Mouse (Mus musculus): ENCODE results near the gene Nodal. TPM values are rescaled to one million over a fixed set of nuclear protein-coding genes. Genes with fewer than 3 reads are reported as not detected.
A peak's percentile ranks its signal among the peaks of the same experiment; 100 is the strongest.

Gene Nodal
- polyA plus RNA-seq, 1 experiment from 2014 or later = 0.12 TPM

DNA sequence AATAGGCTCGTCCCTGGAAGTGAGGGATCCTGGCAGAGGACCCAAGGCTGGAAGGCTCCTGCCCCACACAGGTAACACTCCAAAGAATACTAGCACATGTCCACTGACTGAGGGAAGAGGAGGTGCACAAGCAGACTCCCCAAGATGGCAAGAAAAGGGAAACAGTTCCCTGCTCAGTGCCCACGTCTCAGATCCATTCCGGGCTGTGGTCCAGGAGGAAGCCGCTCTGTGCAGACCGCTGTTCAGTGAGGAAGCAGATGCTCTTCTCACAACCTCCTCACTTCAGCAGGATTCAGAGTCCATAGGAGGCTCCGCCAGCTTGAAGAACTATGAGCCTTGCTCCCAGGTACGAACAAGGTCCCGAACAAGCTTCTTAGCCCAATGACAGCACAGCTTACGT is 13.6 kb downstream of the Nodal start:
- Histone ChIP-seq H3K4me3 (ENCODE audit: low read depth, low read length) (no peak overlapping the region), H3K9ac (replicated peaks; ENCODE audit: low read depth, low read length) (no peak overlapping the region), H3K36me3 (ENCODE audit: control insufficient read depth, insufficient read depth, low read length) (peaks cover 33% of the 10 kb centered on the region), H3K4me2 (ENCODE audit: low read depth, low read length) (no peak overlapping the region), H3K9me3 (ENCODE audit: control insufficient read depth, low read length) (no peaks in the 10 kb centered on the region), H3K4me1 (ENCODE audit: control insufficient read depth, insufficient read depth, low read length) (no peaks in the 10 kb centered on the region), H3K27ac (ENCODE audit: low read depth, low read length) (no peak overlapping the region), H3K27me3 (ENCODE audit: control insufficient read depth, insufficient read depth, low read length) (no peaks in the 10 kb centered on the region)
- ATAC-seq (ENCODE audit: low read depth) = no peak
- 92% methylated on average over 9 of the region's 9 CpGs for WGBS

DNA sequence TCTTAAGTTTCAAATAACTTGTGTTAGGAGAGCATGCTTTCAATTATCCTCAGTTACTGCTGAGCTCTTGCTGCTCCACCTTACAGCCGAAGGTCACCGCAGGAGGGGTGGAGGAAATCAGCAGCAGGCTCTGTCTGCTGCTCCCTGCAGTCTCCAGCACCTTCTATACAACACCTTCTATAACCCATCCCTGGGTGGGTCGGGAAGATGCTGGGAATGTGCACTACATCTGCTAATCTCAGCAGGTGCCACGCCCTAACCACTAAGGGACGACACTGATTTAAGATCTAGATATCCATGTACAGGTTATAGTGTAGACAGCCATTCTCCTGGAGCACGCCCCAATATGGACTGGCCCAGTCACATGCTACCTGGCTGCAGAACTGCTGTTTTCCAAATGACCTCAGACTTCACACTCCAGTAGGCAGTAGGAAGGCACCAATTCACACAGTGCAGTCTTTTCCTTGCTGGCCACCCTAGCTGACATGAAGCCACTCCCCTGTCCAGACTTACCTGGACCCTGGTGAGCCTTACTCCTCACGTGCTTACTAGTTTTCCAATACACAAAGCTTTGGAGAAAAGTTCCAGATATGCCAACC is 22.5 kb downstream of the Nodal start:
- H3K4me2 ChIP-seq (ENCODE audit: low read depth, low read length) = no peak overlapping the region
- no peak overlapping the region for H3K27ac ChIP-seq (ENCODE audit: low read depth, low read length)
- 96% methylated on average over 7 of the region's 7 CpGs for WGBS
- H3K9ac ChIP-seq (replicated peaks; ENCODE audit: low read depth, low read length) = no peak overlapping the region
- peaks cover 18% of the 10 kb centered on the region for H3K4me1 ChIP-seq (ENCODE audit: control insufficient read depth, insufficient read depth, low read length)
- no peak for ATAC-seq (ENCODE audit: low read depth)
- H3K36me3 ChIP-seq (ENCODE audit: control insufficient read depth, insufficient read depth, low read length) = no peaks in the 10 kb centered on the region
- H3K27me3 ChIP-seq (ENCODE audit: control insufficient read depth, insufficient read depth, low read length) = no peaks in the 10 kb centered on the region
- H3K9me3 ChIP-seq (ENCODE audit: control insufficient read depth, low read length) = no peaks in the 10 kb centered on the region
- H3K4me3 ChIP-seq (ENCODE audit: low read depth, low read length) = no peak overlapping the region

DNA sequence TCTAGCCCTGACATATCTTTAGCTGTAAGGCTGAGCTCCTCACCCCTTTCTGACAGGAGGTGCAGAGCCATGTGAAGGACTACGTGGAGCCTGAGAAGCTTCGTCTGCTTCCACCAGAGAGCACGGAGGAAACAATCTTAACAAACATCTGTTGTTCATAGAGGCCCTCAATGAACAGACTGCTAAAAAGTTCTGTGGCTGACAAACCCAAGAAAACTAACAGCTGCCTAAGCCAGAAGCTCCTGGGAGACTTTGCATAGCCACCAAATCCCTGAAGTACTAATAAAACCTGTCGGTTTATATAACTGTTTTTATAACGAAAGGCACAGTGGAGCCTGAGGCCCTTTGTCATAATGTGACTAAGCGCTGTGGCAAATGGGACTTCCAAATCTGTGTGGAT is 25.7 kb downstream of the Nodal start:
- H3K27me3 ChIP-seq (ENCODE audit: control insufficient read depth, insufficient read depth, low read length) = no peaks in the 10 kb centered on the region
- no peak overlapping the region for H3K4me3 ChIP-seq (ENCODE audit: low read depth, low read length)
- H3K4me1 ChIP-seq (ENCODE audit: control insufficient read depth, insufficient read depth, low read length) = peaks cover 29% of the 10 kb centered on the region
- WGBS = 51% methylated on average over 6 of the region's 6 CpGs
- H3K9ac ChIP-seq (replicated peaks; ENCODE audit: low read depth, low read length) = 0 out of 2 replicates have a peak overlapping the region, but pooled peaks have one; percentile 3
- H3K4me2 ChIP-seq (ENCODE audit: low read depth, low read length) = no peak overlapping the region
- H3K36me3 ChIP-seq (ENCODE audit: control insufficient read depth, insufficient read depth, low read length) = no peaks in the 10 kb centered on the region
- ATAC-seq (ENCODE audit: low read depth) = no peak
- peak overlapping the region; percentile 22; the same call in 1 of the 2 replicates for H3K27ac ChIP-seq (ENCODE audit: low read depth, low read length)
- H3K9me3 ChIP-seq (ENCODE audit: control insufficient read depth, low read length) = no peaks in the 10 kb centered on the region

DNA sequence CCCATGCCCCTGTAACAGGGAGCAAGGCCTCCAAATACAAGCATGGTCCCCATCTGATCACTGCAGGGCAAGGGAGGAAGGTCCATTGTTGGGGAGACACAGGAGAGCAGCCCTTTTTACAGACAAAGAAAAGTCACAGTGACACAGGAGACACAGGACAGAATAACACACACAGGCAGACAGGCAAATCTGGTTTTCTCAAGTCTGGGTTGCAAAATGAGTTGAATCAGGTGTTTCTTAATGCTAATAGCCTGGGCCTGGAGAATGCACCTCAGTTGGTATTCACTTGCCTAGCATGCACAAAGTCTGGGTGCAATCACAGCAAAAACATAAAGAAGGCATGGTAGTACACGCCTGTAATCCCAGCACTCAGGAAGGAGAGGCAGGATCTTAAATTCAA is 26.1 kb downstream of the Nodal start:
- 66% methylated on average over 1 of the region's 1 CpGs for WGBS
- H3K36me3 ChIP-seq (ENCODE audit: control insufficient read depth, insufficient read depth, low read length) = no peaks in the 10 kb centered on the region
- no peak overlapping the region for H3K4me2 ChIP-seq (ENCODE audit: low read depth, low read length)
- 0 out of 2 replicates have a peak overlapping the region, but pooled peaks have one; percentile 3 for H3K9ac ChIP-seq (replicated peaks; ENCODE audit: low read depth, low read length)
- H3K9me3 ChIP-seq (ENCODE audit: control insufficient read depth, low read length) = no peaks in the 10 kb centered on the region
- H3K27ac ChIP-seq (ENCODE audit: low read depth, low read length) = peak overlapping the region; percentile 22; the same call in 1 of the 2 replicates
- ATAC-seq (ENCODE audit: low read depth) = no peak
- no peak overlapping the region for H3K4me3 ChIP-seq (ENCODE audit: low read depth, low read length)
- no peaks in the 10 kb centered on the region for H3K27me3 ChIP-seq (ENCODE audit: control insufficient read depth, insufficient read depth, low read length)
- peaks cover 30% of the 10 kb centered on the region for H3K4me1 ChIP-seq (ENCODE audit: control insufficient read depth, insufficient read depth, low read length)

DNA sequence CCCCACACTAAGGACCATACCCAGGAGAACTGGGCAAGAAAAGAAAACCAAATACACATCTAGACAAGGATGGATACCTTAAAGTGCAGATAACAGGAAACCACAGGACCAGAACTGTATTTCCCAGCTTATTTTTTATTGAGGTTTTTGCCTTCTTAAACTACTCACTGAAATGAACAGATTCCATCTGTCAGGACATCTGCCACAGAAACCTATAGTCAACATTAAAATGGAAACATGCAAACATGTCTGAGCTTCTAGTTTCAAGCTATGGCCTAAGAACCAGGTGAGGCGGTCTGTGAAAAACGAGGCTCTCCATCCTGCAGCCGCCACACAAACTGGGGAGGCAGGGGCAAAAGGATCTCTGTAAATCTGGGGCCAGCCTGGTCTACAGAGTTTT is 27.2 kb downstream of the Nodal start:
- no peak overlapping the region for H3K9ac ChIP-seq (replicated peaks; ENCODE audit: low read depth, low read length)
- no peaks in the 10 kb centered on the region for H3K36me3 ChIP-seq (ENCODE audit: control insufficient read depth, insufficient read depth, low read length)
- H3K9me3 ChIP-seq (ENCODE audit: control insufficient read depth, low read length) = no peaks in the 10 kb centered on the region
- 78% methylated on average over 3 of the region's 3 CpGs for whole genome bisulfite sequencing
- ATAC-seq (ENCODE audit: low read depth) = no peak
- peaks cover 34% of the 10 kb centered on the region for H3K4me1 ChIP-seq (ENCODE audit: control insufficient read depth, insufficient read depth, low read length)
- H3K4me3 ChIP-seq (ENCODE audit: low read depth, low read length) = no peak overlapping the region
- no peak overlapping the region for H3K4me2 ChIP-seq (ENCODE audit: low read depth, low read length)
- no peak overlapping the region for H3K27ac ChIP-seq (ENCODE audit: low read depth, low read length)
- no peaks in the 10 kb centered on the region for H3K27me3 ChIP-seq (ENCODE audit: control insufficient read depth, insufficient read depth, low read length)

DNA sequence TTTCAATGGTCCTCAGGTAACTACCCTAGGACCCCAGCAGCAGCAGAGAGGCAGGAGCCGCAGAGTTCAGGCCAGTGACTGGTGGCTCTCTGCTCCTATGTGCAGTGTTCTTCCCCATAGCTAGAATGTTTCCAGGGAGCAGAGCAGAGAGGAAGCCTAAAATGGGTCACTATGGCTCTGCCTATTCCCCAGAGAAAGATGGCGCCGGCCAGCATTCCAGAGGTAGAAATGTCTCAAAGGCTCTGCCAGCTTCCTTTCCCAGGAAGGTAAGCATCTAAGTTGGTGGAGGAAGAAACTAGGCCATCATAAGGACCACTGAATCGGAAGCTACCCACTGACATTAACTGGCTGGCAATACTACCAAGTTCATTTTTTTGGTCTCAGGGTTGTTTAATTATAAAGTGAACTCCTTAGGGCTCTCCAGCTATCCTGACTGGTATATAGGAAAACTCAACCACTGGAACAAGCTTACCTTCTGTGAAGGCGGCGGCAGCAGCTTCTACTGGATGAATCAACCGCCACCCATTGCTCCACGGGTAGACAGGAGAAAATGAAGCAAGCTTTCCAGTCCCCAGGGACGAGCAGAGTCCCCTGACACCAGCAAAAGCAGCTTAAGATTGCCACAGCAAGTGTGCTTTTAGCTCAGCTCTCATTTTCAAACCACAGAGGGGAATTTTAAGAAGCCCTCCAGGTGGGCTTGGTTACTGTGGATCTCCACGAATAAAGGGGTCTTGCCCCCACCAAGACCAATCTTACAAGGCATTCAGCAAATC is 30.0 kb downstream of the Nodal start:
- Histone ChIP-seq H3K9ac (replicated peaks; ENCODE audit: low read depth, low read length) (no peak overlapping the region), H3K9me3 (ENCODE audit: control insufficient read depth, low read length) (no peaks in the 10 kb centered on the region), H3K36me3 (ENCODE audit: control insufficient read depth, insufficient read depth, low read length) (no peaks in the 10 kb centered on the region), H3K27me3 (ENCODE audit: control insufficient read depth, insufficient read depth, low read length) (no peaks in the 10 kb centered on the region), H3K4me2 (ENCODE audit: low read depth, low read length) (no peak overlapping the region), H3K27ac (ENCODE audit: low read depth, low read length) (no peak overlapping the region), H3K4me1 (ENCODE audit: control insufficient read depth, insufficient read depth, low read length) (peaks cover 42% of the 10 kb centered on the region), H3K4me3 (ENCODE audit: low read depth, low read length) (no peak overlapping the region)
- 78% methylated on average over 10 of the region's 10 CpGs for WGBS
- ATAC-seq (ENCODE audit: low read depth) = no peak

DNA sequence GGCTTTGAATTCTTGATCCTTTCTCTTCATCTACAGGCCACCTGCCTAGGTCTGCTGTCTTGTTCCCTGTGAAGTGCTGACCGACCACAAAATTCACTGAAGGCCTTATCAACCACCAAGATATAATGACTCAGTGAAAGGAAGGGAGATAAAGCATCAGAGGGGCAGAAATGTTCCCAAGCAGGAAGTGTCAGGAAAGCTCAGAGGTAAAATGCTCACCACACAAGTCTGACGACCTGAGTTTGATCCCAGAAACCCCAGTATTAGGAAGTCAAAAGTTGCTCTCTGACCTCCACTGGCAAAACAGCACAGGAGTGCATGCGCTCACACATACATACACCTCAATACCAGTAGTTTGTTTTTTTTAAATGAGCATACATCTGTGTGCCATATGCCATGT is 31.1 kb downstream of the Nodal start:
- Histone ChIP-seq H3K4me3 (ENCODE audit: low read depth, low read length) (no peak overlapping the region), H3K36me3 (ENCODE audit: control insufficient read depth, insufficient read depth, low read length) (no peaks in the 10 kb centered on the region), H3K4me1 (ENCODE audit: control insufficient read depth, insufficient read depth, low read length) (peaks cover 34% of the 10 kb centered on the region), H3K27ac (ENCODE audit: low read depth, low read length) (no peak overlapping the region), H3K27me3 (ENCODE audit: control insufficient read depth, insufficient read depth, low read length) (no peaks in the 10 kb centered on the region), H3K4me2 (ENCODE audit: low read depth, low read length) (no peak overlapping the region), H3K9me3 (ENCODE audit: control insufficient read depth, low read length) (no peaks in the 10 kb centered on the region), H3K9ac (replicated peaks; ENCODE audit: low read depth, low read length) (no peak overlapping the region)
- ATAC-seq (ENCODE audit: low read depth) = no peak
- 88% methylated on average over 3 of the region's 3 CpGs for WGBS

DNA sequence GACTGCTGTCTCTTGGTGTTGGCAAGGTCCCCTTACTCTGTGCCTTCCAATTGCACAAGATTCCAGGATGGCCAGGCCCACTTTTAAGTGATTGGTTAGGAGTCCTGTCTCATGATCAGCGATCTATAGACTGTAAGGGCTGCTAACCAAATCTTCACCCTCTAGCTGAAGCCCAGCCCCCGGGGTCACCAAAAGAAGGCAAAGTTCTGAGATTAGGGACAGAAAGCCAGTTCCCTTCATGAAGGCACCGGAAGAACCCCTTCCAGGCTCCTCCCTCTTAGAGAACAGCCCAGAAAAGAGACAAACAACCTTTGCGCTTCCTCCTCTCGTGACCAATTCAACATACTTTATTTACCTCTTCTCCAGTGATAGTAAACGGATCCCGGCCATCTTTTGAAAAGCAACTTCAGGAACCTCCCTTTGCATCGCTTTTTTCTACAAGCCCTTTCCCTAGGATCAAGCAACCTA is 33.7 kb downstream of the Nodal start:
- ATAC-seq (ENCODE audit: low read depth) = no peak
- WGBS = 6% methylated on average over 8 of the region's 8 CpGs
- Histone ChIP-seq H3K4me3 (ENCODE audit: low read depth, low read length) (peak overlapping the region; percentile 99), H3K36me3 (ENCODE audit: control insufficient read depth, insufficient read depth, low read length) (no peaks in the 10 kb centered on the region), H3K27me3 (ENCODE audit: control insufficient read depth, insufficient read depth, low read length) (no peaks in the 10 kb centered on the region), H3K9ac (replicated peaks; ENCODE audit: low read depth, low read length) (peak overlapping the region; percentile 94), H3K27ac (ENCODE audit: low read depth, low read length) (no peak overlapping the region), H3K4me2 (ENCODE audit: low read depth, low read length) (peak overlapping the region; percentile 56), H3K9me3 (ENCODE audit: control insufficient read depth, low read length) (no peaks in the 10 kb centered on the region), H3K4me1 (ENCODE audit: control insufficient read depth, insufficient read depth, low read length) (peaks cover 23% of the 10 kb centered on the region)

DNA sequence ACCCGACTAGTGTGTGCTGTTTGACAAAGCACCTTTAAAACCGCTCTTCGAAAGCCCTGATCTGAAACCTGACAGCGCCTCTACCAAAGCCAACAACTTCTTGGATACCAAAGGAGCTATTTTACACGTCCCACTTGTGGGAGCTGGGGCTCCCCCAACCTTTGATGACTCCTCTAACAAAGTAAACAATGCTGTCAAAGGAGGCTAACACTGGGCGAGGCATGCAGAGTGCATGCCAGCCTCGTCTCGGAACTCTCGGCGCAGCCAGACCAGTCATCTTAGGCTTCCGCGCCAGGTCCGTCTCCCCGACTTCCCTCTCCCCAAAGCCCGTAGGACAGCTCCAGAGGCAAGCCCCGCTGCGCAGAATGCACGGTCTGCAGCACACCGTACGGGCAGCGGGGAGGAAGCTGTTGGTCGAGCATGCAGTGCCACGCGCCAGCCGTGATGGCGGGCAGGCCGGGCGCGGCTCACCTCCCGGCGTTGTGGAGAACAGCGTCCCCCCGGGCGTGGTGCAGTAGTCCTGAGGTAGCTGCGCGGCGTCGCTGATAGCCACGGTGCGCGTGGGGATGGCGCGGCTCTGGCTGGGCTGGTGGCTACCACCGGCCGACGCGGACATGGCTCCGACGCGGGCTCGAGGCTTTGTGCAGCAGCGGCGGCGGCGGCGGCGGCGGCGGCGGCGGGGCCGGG is 34.3 kb downstream of the Nodal start:
- H3K4me1 ChIP-seq (ENCODE audit: control insufficient read depth, insufficient read depth, low read length) = peaks cover 23% of the 10 kb centered on the region; the same call in 1 of the 2 replicates
- peak; percentile 74 for ATAC-seq (ENCODE audit: low read depth)
- H3K27ac ChIP-seq (ENCODE audit: low read depth, low read length) = peak overlapping the region; percentile 86
- H3K4me2 ChIP-seq (ENCODE audit: low read depth, low read length) = peak overlapping the region; percentile 56
- WGBS = under 1% methylated on average over 54 of the region's 62 CpGs
- peak overlapping the region; percentile 94 for H3K9ac ChIP-seq (replicated peaks; ENCODE audit: low read depth, low read length)
- no peaks in the 10 kb centered on the region for H3K9me3 ChIP-seq (ENCODE audit: control insufficient read depth, low read length)
- no peaks in the 10 kb centered on the region for H3K36me3 ChIP-seq (ENCODE audit: control insufficient read depth, insufficient read depth, low read length)
- no peaks in the 10 kb centered on the region for H3K27me3 ChIP-seq (ENCODE audit: control insufficient read depth, insufficient read depth, low read length)
- H3K4me3 ChIP-seq (ENCODE audit: low read depth, low read length) = peak overlapping the region; percentile 99

Measured in neural tube, embryonic 14.5 days (tissue).